Mouse (Mus musculus) heart, embryonic 16.5 days (tissue): Measurements from ENCODE around the gene Fyn. TPM values are rescaled to one million over a fixed set of nuclear protein-coding genes. Genes with fewer than 3 reads are reported as not detected.

ENCODE experiments used
- ATAC-seq: fragments of 200-750 bp; cut with Nextera tagmentation; replicated peaks from 2 replicates; pipeline ENCODE4 v1.8.0; 2017; ENCODE audit warnings: moderate number of reproducible peaks; ENCODE audit not compliant: insufficient read depth, low FRiP score; ENCODE audit errors: extremely low read depth
- H3K27ac ChIP-seq: fragments of 300-500 bp; sonication (generic); 2 replicates; pipeline ENCODE4 v1.5.1; 2014; ENCODE audit warnings: mild to moderate bottlenecking, low read length, control low read depth, moderate library complexity
- H3K27me3 ChIP-seq: fragments of 300-500 bp; sonication (generic); 2 replicates; pipeline ENCODE4 v1.6.1; 2014; ENCODE audit warnings: low read length, mixed read lengths; ENCODE audit not compliant: control insufficient read depth, insufficient read depth
- H3K36me3 ChIP-seq: fragments of 300-500 bp; sonication (generic); 2 replicates; pipeline ENCODE4 v1.6.1; 2014; ENCODE audit not compliant: control insufficient read depth, insufficient read depth
- H3K4me1 ChIP-seq: fragments of 300-500 bp; sonication (generic); 2 replicates; pipeline ENCODE4 v1.6.1; 2014; ENCODE audit warnings: low read length, mixed read lengths; ENCODE audit not compliant: control insufficient read depth, insufficient read depth
- H3K4me2 ChIP-seq: fragments of 300-500 bp; sonication (generic); 2 replicates; pipeline ENCODE4 v1.6.1; 2014; ENCODE audit warnings: low read depth, mild to moderate bottlenecking, control low read depth, low read length
- H3K4me3 ChIP-seq: fragments of 300-500 bp; sonication (generic); 2 replicates; pipeline ENCODE4 v1.5.1; 2014; ENCODE audit warnings: mild to moderate bottlenecking, control low read depth, low read length
- H3K9ac ChIP-seq: fragments of 300-500 bp; sonication (generic); 2 replicates; pipeline ENCODE4 v1.6.1; 2014; ENCODE audit warnings: low read length, control low read depth
- H3K9me3 ChIP-seq: fragments of 300-500 bp; sonication (generic); replicated peaks from 2 replicates; pipeline ENCODE4 v1.6.1; 2016; ENCODE audit warnings: low read length; ENCODE audit not compliant: control insufficient read depth
- WGBS: fragments of 180-500 bp; shearing (Covaris S2); extraction: QIAGEN DNeasy Blood & Tissue Kit; methylation state at CpG from one replicate; pipeline ENCODE4 v1.1.7; 2014; 5-methylcytosine and 5-hydroxymethylcytosine counted together
- polyA plus RNA-seq: library from polyadenylated mRNA; unstranded; fragments of >200 nt; fragmentation: Nextera tagmentation; extraction: Ambion mirVana; gene quantifications from 2 replicates; pipeline ENCODE4 v1.2.1, GENCODE M21; 2015

Fyn gene
- polyA plus RNA-seq, 1 experiment from 2014 or later, result 15.0 TPM

DNA sequence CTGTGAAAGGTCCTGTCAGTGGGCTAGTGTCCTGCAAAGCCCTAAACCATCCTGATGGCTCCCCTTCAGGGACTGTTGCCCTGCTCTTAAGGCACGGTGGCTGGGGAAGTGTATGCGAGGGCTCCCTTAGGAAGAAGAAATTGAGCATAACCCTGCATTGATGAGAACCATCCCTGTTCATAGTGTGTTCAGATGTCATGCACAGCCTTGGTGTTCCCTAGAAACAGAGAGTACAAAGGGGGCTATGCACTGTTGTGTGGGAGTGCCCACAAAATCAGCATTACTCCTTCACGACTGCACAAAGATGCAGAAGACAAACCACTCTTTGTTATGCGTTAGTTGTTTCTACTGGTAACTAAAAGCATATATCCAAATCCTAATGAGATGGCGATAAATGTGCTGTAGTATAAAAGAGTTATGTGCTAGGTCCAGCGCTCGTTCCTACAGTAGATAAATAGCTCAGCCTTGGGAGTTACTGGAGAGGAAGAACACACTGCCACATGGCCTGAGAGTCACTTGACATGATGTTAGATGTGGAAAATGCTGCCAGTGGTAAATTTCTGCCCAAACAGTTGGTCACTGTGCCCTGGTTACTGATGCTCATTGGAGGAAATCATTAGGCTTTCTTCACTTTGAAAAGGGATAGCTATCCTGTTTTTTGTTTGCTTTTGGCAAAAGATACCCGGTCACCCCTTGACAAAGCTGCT, 83.4 kb downstream of the Fyn start:
- WGBS, result 80% methylated on average over 8 of the region's 8 CpGs
- Histone ChIP-seq H3K27ac (no peak overlapping the region), H3K4me3 (no peak overlapping the region), H3K9me3 (no peaks in the 10 kb centered on the region), H3K36me3 (no peaks in the 10 kb centered on the region), H3K27me3 (no peaks in the 10 kb centered on the region), H3K4me1 (peaks cover 26% of the 10 kb centered on the region), H3K4me2 (no peak overlapping the region), H3K9ac (no peak overlapping the region)
- ATAC-seq, result no peak

DNA sequence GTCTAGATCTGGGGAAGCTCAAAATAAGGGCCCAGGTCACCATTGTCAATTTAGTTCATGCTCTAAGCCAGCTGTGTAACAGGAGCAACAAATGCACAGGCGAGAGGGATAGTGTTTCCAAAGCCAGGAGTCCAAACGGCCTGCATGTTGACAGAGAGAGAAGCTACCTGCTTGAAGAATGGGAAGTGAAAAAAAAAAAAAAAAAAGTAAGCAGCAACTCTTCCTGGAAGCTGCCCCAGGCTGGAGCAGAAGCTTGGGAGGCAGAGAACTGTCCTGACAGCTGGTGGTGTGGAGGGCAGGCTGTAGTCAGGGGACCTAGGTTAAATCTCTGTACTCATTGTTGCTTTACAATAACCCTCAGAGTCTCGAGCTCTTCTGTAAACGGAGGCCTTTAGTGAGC, 86.7 kb downstream of the Fyn start:
- no peak overlapping the region for H3K27ac ChIP-seq
- no peaks in the 10 kb centered on the region for H3K9me3 ChIP-seq
- H3K36me3 ChIP-seq, result no peaks in the 10 kb centered on the region
- peaks cover 33% of the 10 kb centered on the region for H3K4me1 ChIP-seq
- H3K9ac ChIP-seq, result no peak overlapping the region
- WGBS, result 60% methylated on average over 4 of the region's 4 CpGs
- no peak for ATAC-seq
- no peak overlapping the region for H3K4me2 ChIP-seq
- H3K4me3 ChIP-seq, result no peak overlapping the region
- no peaks in the 10 kb centered on the region for H3K27me3 ChIP-seq

DNA sequence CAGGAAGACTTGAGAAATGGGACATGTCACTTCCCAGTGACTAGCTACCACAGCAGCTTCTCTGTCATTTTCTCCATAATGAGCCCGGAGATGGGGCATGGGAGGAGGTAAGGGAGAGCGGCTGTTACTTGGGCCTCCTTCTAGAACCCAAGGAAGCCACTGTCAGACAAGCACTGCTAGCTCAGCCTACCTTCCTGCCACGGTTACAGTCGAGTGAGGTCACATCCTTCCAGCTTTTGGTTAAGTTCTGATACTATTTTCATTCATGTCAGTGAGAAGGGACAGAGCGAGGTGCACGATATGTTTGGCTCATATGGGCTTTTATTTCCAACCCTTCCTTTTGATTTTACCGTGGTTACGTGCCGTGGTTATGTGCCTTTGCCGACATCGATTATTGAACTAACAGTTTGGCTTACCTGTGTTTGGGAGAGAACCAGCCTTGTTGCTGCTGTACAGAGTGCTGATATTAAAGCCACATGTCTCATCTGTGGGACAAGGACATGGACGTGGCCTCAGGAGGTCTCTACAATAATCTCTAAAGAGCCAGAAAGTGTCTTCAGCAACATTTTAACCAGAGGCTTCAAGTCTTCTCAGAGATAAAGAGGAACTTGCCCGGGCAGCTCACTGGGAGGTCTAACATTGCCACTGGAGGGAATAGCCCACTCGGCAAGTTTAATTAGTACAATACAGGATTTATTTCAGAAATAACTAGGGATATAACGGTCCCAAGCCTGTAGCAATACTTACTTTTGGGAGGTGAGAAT, 87.4 kb downstream of the Fyn start:
- Histone ChIP-seq H3K9ac (no peak overlapping the region), H3K4me3 (no peak overlapping the region), H3K36me3 (no peaks in the 10 kb centered on the region), H3K27me3 (no peaks in the 10 kb centered on the region), H3K9me3 (no peaks in the 10 kb centered on the region), H3K27ac (no peak overlapping the region), H3K4me2 (no peak overlapping the region), H3K4me1 (peaks cover 29% of the 10 kb centered on the region)
- ATAC-seq, result no peak
- WGBS, result 76% methylated on average over 15 of the region's 15 CpGs

DNA sequence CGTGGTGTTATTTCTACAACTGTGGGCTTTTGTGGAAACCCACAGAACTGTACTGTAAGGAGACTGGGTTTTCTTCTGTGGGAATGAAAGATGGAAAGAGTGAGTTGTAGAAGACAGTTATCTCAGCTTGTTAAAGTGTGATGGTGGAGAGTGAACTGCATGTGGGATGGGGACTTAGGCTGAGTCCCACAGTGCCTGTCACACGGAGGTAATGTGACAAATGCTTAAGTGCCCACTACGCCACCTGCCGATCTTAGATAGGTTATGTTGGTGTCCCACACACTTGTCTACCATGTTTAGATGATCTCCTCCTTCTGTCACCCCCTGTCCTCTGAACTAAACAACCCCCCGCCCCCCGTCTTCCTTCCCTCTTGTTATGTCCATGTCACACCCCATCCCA, 88.1 kb downstream of the Fyn start:
- H3K36me3 ChIP-seq, result no peaks in the 10 kb centered on the region
- H3K9ac ChIP-seq, result no peak overlapping the region
- no peak overlapping the region for H3K4me3 ChIP-seq
- no peak overlapping the region for H3K4me2 ChIP-seq
- 81% methylated on average over 6 of the region's 6 CpGs for WGBS
- no peak overlapping the region for H3K27ac ChIP-seq
- H3K4me1 ChIP-seq, result peaks cover 26% of the 10 kb centered on the region
- ATAC-seq, result no peak
- no peaks in the 10 kb centered on the region for H3K27me3 ChIP-seq
- no peaks in the 10 kb centered on the region for H3K9me3 ChIP-seq

DNA sequence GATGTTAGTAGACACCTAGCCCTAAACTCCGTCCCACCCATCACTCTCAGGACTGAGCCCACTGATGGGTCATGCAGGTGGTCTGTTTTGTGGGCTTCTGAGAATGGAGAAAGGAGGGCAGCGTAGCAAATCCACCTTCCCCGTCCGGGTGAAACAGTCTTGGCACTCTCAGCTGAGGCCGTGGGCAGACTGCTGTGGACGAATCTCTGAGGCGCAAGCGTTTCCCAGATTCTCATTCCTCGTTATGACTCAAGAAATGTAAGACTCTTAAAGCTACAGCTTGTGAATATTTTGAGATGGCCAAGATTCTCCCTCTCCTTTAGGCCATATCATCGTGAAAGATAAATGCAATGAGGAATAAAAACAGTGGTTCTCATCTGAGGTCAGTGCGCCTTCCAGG, 88.6 kb downstream of the Fyn start:
- no peak for ATAC-seq
- 88% methylated on average over 11 of the region's 11 CpGs for WGBS
- H3K4me1 ChIP-seq, result peaks cover 26% of the 10 kb centered on the region

DNA sequence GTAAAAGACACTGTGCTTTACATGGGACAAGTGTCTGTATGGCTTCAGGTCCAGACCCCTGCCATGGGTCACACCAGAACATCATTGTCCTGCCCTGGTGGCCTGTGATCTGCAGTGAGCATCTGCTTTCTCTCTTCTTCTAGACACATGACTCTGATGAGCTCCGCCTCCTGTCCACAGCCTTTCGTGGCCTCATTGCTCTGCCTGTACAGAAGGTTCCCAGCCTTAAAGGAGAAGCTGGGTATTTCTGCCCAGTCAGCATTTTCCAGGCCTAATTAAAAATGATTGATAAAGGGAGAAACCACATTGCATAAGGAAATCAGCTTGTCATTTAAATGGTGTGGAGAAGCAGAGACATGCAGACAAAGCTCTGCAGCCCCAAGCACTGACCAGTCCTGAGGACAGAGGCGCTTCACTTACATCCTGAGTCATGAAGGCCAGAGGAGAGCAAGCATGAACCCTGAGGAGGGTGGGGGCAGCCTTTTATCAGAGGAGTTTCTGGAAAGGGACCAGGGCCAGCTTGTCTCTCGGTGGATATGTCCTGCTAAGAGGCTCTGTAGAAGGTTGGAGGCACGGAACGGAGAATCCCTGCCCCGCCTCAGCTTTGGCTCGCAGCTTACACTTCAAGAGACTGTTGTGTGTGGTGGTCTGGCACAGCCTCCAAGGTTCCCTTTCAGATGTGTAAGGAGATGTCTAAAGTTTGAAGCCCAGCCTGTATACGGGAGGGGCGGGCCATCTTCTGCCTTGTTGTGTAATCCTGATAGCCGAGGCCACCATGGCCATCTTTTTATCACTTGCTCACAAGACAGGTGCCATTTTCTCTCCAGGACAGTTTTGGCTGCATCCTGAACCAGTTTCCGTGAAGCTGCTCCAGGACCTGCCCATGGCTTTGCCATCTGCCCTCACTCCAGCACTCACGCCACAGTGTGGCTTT, 90.4 kb downstream of the Fyn start:
- no peaks in the 10 kb centered on the region for H3K36me3 ChIP-seq
- H3K4me3 ChIP-seq, result no peak overlapping the region
- H3K27me3 ChIP-seq, result no peaks in the 10 kb centered on the region
- no peaks in the 10 kb centered on the region for H3K9me3 ChIP-seq
- WGBS, result 36% methylated on average over 13 of the region's 13 CpGs
- H3K4me1 ChIP-seq, result peaks cover 27% of the 10 kb centered on the region
- peak; percentile 64 for ATAC-seq
- 0 out of 2 replicates have a peak overlapping the region, but pooled peaks have one; percentile 6 for H3K4me2 ChIP-seq
- 0 out of 2 replicates have a peak overlapping the region, but pooled peaks have one; percentile 7 for H3K27ac ChIP-seq
- no peak overlapping the region for H3K9ac ChIP-seq

More for the DNA sequence above, 88.6 kb downstream of the Fyn start:
- no peaks in the 10 kb centered on the region for H3K27me3 ChIP-seq
- H3K9ac ChIP-seq, result no peak overlapping the region
- H3K4me2 ChIP-seq, result no peak overlapping the region
- no peak overlapping the region for H3K27ac ChIP-seq
- H3K9me3 ChIP-seq, result no peaks in the 10 kb centered on the region
- no peaks in the 10 kb centered on the region for H3K36me3 ChIP-seq
- H3K4me3 ChIP-seq, result no peak overlapping the region

DNA sequence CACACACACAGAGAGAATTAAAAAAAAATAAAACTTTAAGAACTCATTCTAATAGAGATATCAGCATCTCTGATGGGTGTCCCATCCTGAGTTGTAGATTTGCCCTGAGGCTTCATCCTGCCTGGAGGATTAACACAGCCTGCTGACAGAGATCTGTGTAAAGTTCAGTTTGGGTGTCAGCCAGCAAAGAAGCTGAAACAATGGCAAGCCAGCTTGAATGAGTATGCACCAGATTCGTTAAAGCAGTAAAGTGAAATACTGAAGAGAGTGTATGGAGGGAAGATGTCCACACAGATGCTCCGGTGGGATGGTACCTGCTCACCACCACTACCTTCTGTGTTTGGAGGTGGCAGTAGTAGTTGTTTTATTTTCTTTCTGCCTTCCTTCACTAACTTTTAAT, 92.0 kb downstream of the Fyn start:
- Histone ChIP-seq H3K4me3 (no peak overlapping the region), H3K36me3 (no peaks in the 10 kb centered on the region), H3K27me3 (no peaks in the 10 kb centered on the region), H3K9ac (no peak overlapping the region), H3K9me3 (no peaks in the 10 kb centered on the region), H3K27ac (no peak overlapping the region), H3K4me1 (peaks cover 25% of the 10 kb centered on the region), H3K4me2 (no peak overlapping the region)
- no peak for ATAC-seq
- 66% methylated on average over 2 of the region's 2 CpGs for WGBS

DNA sequence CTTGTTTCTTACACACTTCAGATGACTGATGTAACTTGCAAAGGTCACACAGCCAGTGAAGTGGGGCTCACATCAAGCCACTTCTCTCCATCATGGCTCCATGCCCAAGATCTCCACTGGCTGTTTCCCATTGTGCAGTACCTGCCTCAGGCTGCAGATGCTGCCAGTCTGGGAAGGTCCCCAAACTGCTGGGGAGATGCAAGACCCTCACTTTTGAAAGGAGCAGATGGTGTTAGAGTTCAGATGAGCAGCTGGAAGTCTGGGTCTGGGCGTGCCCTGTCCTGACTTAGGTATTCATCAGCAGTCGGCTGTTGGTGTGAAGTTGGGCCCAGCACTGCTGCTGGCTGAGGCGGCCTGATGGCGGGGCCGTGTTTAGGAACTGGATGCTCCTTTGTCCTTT, 93.3 kb downstream of the Fyn start:
- ATAC-seq, result no peak
- Histone ChIP-seq H3K27me3 (no peaks in the 10 kb centered on the region), H3K4me1 (peaks cover 25% of the 10 kb centered on the region), H3K4me3 (no peak overlapping the region), H3K9me3 (no peaks in the 10 kb centered on the region), H3K9ac (no peak overlapping the region), H3K27ac (no peak overlapping the region), H3K36me3 (no peaks in the 10 kb centered on the region), H3K4me2 (no peak overlapping the region)
- WGBS, result 61% methylated on average over 5 of the region's 5 CpGs
